Mouse (Mus musculus) testis, adult 2 months (tissue): ENCODE results near the gene Ppp1r18. TPM values are rescaled to one million over a fixed set of nuclear protein-coding genes. Genes with fewer than 3 reads are reported as not detected.

Source experiments
- H3K27ac ChIP-seq: fragments of 200-500 bp; 2 replicates; pipeline ENCODE4 v1.5.1; 2012; ENCODE audit warnings: low read depth, low read length; ENCODE audit not compliant: control insufficient read depth, insufficient read depth
- H3K27me3 ChIP-seq: fragments of 200-500 bp; 2 replicates; pipeline ENCODE4 v1.6.1; 2012; ENCODE audit warnings: mild to moderate bottlenecking, low read length, moderate library complexity; ENCODE audit not compliant: control insufficient read depth, insufficient read depth
- H3K36me3 ChIP-seq: fragments of 200-500 bp; 2 replicates; pipeline ENCODE4 v1.6.1; 2012; ENCODE audit warnings: mild to moderate bottlenecking, low read length; ENCODE audit not compliant: control insufficient read depth, insufficient read depth
- H3K4me1 ChIP-seq: fragments of 200-500 bp; 2 replicates; pipeline ENCODE4 v1.6.1; 2012; ENCODE audit warnings: low read length; ENCODE audit not compliant: control insufficient read depth, insufficient read depth
- H3K4me3 ChIP-seq: fragments of 200-500 bp; 2 replicates; pipeline ENCODE4 v1.5.1; 2012; ENCODE audit warnings: low read depth, mild to moderate bottlenecking, low read length, moderate library complexity, mixed read lengths; ENCODE audit not compliant: control insufficient read depth
- CTCF ChIP-seq: fragments of 200-500 bp; IDR thresholded peaks from 2 replicates; pipeline ENCODE4 v1.5.1; 2012; ENCODE audit warnings: low read depth, mild to moderate bottlenecking, inconsistent platforms, low read length, moderate library complexity; ENCODE audit not compliant: control insufficient read depth, insufficient read depth, insufficient replicate concordance
- POLR2A ChIP-seq: fragments of 200-500 bp; IDR thresholded peaks from 2 replicates; pipeline ENCODE4 v1.6.1; 2012; ENCODE audit warnings: low read depth, mild to moderate bottlenecking, inconsistent platforms, low read length, moderate library complexity; ENCODE audit not compliant: control insufficient read depth
- polyA plus RNA-seq: library from polyadenylated mRNA; depleted of rRNA; stranded (reverse); fragments of >200 nt; gene quantifications from 2 replicates; pipeline ENCODE4 v1.2.3, GENCODE M21; 2012; rRNA removed

Ppp1r18 gene
- 34.1 and 36.8 TPM in 2 replicates for polyA plus RNA-seq

- H3K27me3 ChIP-seq, result peaks cover 9% of the 10 kb centered on the region
- H3K4me1 ChIP-seq, result peaks cover 43% of the 10 kb centered on the region
Observed at GRCm38 (mm10) chr17:35865481-35866280, at the start of gene Ppp1r18. Ppp1r18 (plus strand) TSS chr17:35865593.

GRCm38 (mm10) chr17:35815836-35816235, 49.6 kb upstream of the Ppp1r18 start:
- no peak overlapping the region for H3K4me3 ChIP-seq
- no peak overlapping the region for H3K27ac ChIP-seq
- no peaks in the 10 kb centered on the region for H3K27me3 ChIP-seq
- TF ChIP-seq CTCF (no peak), POLR2A (no peak)
- no peaks in the 10 kb centered on the region for H3K36me3 ChIP-seq
- peaks cover 4% of the 10 kb centered on the region for H3K4me1 ChIP-seq

More at GRCm38 (mm10) chr17:35865481-35866280, at the start of gene Ppp1r18:
- peak within 1 kb of the TSS; percentile 92 for H3K4me3 ChIP-seq
- H3K27ac ChIP-seq, result peak within 1 kb of the TSS; percentile 91
- TF ChIP-seq POLR2A (peak; percentile 35; the same call in 1 of the 2 replicates), CTCF (no peak)
- no peaks in the 10 kb centered on the region for H3K36me3 ChIP-seq

GRCm38 (mm10) chr17:35816686-35817085, 48.7 kb upstream of the Ppp1r18 start:
- no peaks in the 10 kb centered on the region for H3K36me3 ChIP-seq
- no peak overlapping the region for H3K27ac ChIP-seq
- no peaks in the 10 kb centered on the region for H3K27me3 ChIP-seq
- TF ChIP-seq POLR2A (no peak), CTCF (no peak)
- H3K4me1 ChIP-seq, result peaks cover 10% of the 10 kb centered on the region
- no peak overlapping the region for H3K4me3 ChIP-seq

- Histone ChIP-seq H3K36me3 (no peaks in the 10 kb centered on the region), H3K27ac (no peak overlapping the region), H3K4me1 (peaks cover 15% of the 10 kb centered on the region), H3K27me3 (no peaks in the 10 kb centered on the region), H3K4me3 (no peak overlapping the region)
- TF ChIP-seq CTCF, result no peak
- TF ChIP-seq POLR2A, result no peak
Observed at GRCm38 (mm10) chr17:35817226-35817625, 48.2 kb upstream of the Ppp1r18 start.

- Histone ChIP-seq H3K4me1 (peaks cover 29% of the 10 kb centered on the region), H3K36me3 (no peaks in the 10 kb centered on the region), H3K27ac (no peak overlapping the region), H3K4me3 (no peak overlapping the region), H3K27me3 (no peaks in the 10 kb centered on the region)
- TF ChIP-seq CTCF (no peak), POLR2A (no peak)
Observed at GRCm38 (mm10) chr17:35820111-35820510, 45.3 kb upstream of the Ppp1r18 start.

- Histone ChIP-seq H3K4me3 (peak within 1 kb of the TSS; percentile 59), H3K36me3 (no peaks in the 10 kb centered on the region), H3K4me1 (peaks cover 29% of the 10 kb centered on the region), H3K27ac (peak within 1 kb of the TSS; percentile 40; the same call in 1 of the 2 replicates), H3K27me3 (no peaks in the 10 kb centered on the region)
- TF ChIP-seq POLR2A (peak; percentile 70), CTCF (no peak)
Observed at GRCm38 (mm10) chr17:35821439-35822430, 43.7 kb upstream of the Ppp1r18 start, which contains the start of gene Ier3. Ier3 (plus strand) TSS chr17:35821684.
